Mouse (Mus musculus): ENCODE data around the gene Commd1. TPM values are rescaled to one million over a fixed set of nuclear protein-coding genes. Genes with fewer than 3 reads are reported as not detected.

The Commd1 gene
- total and polyA plus RNA-seq, 3 experiments: 102 to 113 TPM; not detected in 1

DNA sequence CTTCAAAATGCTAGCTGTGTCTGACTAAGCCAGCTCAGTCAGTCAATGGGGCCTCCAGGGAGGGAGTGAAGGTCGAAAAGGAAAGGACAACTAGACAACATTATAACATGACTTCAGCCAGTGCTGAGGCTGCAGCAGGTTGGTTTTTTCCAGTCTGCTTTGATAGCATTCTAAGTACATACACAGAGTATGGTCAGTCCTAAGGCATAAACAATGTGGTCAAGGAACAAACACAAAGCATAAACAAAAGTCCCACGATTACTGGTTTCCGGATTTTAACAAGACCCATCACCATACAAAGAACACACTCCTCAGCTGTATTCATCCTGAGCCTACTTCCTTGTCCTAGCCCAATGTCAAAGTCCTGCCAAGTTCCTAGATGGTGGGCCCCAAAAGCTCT lies 3.3 kb upstream of the Commd1 start:
- H3K79me2 ChIP-seq (ENCODE audit: control insufficient read depth, insufficient read depth, low read length, poor library complexity): peaks cover 11% of the 10 kb centered on the region
- peaks cover 0 to 16% of the 10 kb centered on the region in 2 experiments; a peak in 2 of 4 replicates for H3K36me3 ChIP-seq (ENCODE audit: control insufficient read depth in 1 of 2, insufficient read depth in 2 of 2, low read length in 2 of 2)
- no peaks in the 10 kb centered on the region for H3K9me3 ChIP-seq (replicated peaks; ENCODE audit: insufficient read depth, low read length)
- DNase-seq (ENCODE audit: low read depth, low spot score): no peak
- no peak overlapping the region for H3K4me3 ChIP-seq (ENCODE audit: control insufficient read depth in 1 of 2, insufficient read depth in 1 of 2, low read depth in 2 of 2, low read length in 2 of 2)
- no peak overlapping the region for H3K9ac ChIP-seq (ENCODE audit: control insufficient read depth, low read depth, low read length, poor library complexity, severe bottlenecking)
- H3K27ac ChIP-seq (ENCODE audit: control insufficient read depth, low read depth, low read length): no peak overlapping the region
- no peaks in the 10 kb centered on the region for H3K27me3 ChIP-seq (ENCODE audit: control insufficient read depth in 1 of 2, insufficient read depth in 2 of 2, low read length in 2 of 2)
- no peak for TF ChIP-seq ZNF384 (IDR thresholded peaks at IDR 0.05; ENCODE audit: low read depth, low read length)
- no peak for TF ChIP-seq MXI1 (IDR thresholded peaks at IDR 0.05; ENCODE audit: low read depth, low read length)
- no peak for TF ChIP-seq CHD2 (IDR thresholded peaks at IDR 0.05; ENCODE audit: low read length)
- TF ChIP-seq TCF12 (IDR thresholded peaks at IDR 0.05; ENCODE audit: low read depth, low read length): no peak
- TF ChIP-seq RCOR1 (IDR thresholded peaks at IDR 0.05; ENCODE audit: low read depth, low read length): no peak
- no peak for TF ChIP-seq MYB (IDR thresholded peaks at IDR 0.05; ENCODE audit: low read depth, low read length)
- TF ChIP-seq ZKSCAN1 (IDR thresholded peaks at IDR 0.05; ENCODE audit: low read depth, low read length): no peak
- no peak for TF ChIP-seq ZMIZ1 (IDR thresholded peaks at IDR 0.05; ENCODE audit: low read depth, low read length)
- TF ChIP-seq E2F4 (IDR thresholded peaks at IDR 0.05; ENCODE audit: borderline replicate concordance, low read depth, low read length): no peak
- TF ChIP-seq MYC (IDR thresholded peaks at IDR 0.05; ENCODE audit: low read depth, low read length): no peak
- no peak for TF ChIP-seq POLR2AphosphoS2 (IDR thresholded peaks at IDR 0.05; ENCODE audit: low read length)
- TF ChIP-seq NELFE (IDR thresholded peaks at IDR 0.05; ENCODE audit: low read depth, low read length): no peak
- no peak for TF ChIP-seq KAT2A (conservative IDR thresholded peaks at IDR 0.05; ENCODE audit: low read depth, low read length)
- TF ChIP-seq POLR2A (IDR thresholded peaks at IDR 0.05; ENCODE audit: control insufficient read depth in 1 of 2, insufficient read depth in 1 of 2, low read depth in 1 of 2, low read length in 2 of 2, poor library complexity in 1 of 2): no peak
- TF ChIP-seq GATA1 (IDR thresholded peaks at IDR 0.05; ENCODE audit: low read depth, low read length): no peak
- TF ChIP-seq BHLHE40 (IDR thresholded peaks at IDR 0.05; ENCODE audit: borderline replicate concordance, low read depth, low read length): no peak
- no peak for TF ChIP-seq POLR2AphosphoS5 (IDR thresholded peaks at IDR 0.05; ENCODE audit: borderline replicate concordance, low read depth, low read length)
- no peak for TF ChIP-seq CTCF (IDR thresholded peaks at IDR 0.05 in 2 of 3, conservative IDR thresholded peaks at IDR 0.05 in 1 of 3; ENCODE audit: control insufficient read depth in 1 of 3, insufficient read depth in 1 of 3, low read depth in 2 of 3, low read length in 3 of 3, poor library complexity in 1 of 3, severe bottlenecking in 1 of 3)
- TF ChIP-seq ELF1 (IDR thresholded peaks at IDR 0.05; ENCODE audit: low read depth, low read length): no peak
- H3K4me1 ChIP-seq (ENCODE audit: control insufficient read depth in 1 of 2, insufficient read depth in 2 of 2, low read length in 2 of 2): peaks cover 4 to 7% of the 10 kb centered on the region in 2 experiments; a peak in 3 of 4 replicates

DNA sequence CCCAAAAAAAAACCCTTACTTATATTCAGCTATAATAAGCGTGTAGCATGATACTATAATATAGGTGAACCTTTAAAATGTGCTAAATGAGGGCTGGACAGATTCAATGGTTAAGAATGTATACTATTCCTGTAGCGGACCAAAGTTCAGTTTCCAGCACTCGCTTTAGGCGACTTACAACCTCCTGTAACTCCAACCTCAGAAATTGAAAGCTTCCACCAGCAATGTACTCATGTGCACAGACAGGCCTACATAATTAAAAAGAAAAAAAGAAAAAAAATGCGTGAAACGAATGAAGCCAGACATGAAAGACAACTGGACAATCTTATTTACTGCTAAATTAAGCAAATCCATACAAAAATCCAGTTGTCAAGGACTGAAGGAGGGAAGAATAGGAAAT lies 664 bp upstream of the Commd1 start:
- Histone ChIP-seq H3K9ac (ENCODE audit: control insufficient read depth, low read depth, low read length, poor library complexity, severe bottlenecking) (peak overlapping the region; percentile 73), H3K9me3 (replicated peaks; ENCODE audit: insufficient read depth, low read length) (no peaks in the 10 kb centered on the region), H3K79me2 (ENCODE audit: control insufficient read depth, insufficient read depth, low read length, poor library complexity) (peaks cover 27% of the 10 kb centered on the region), H3K4me3 (ENCODE audit: control insufficient read depth in 1 of 2, insufficient read depth in 1 of 2, low read depth in 2 of 2, low read length in 2 of 2) (peak overlapping the region; percentile 60 to 62), H3K27me3 (ENCODE audit: control insufficient read depth in 1 of 2, insufficient read depth in 2 of 2, low read length in 2 of 2) (no peaks in the 10 kb centered on the region), H3K36me3 (ENCODE audit: control insufficient read depth in 1 of 2, insufficient read depth in 2 of 2, low read length in 2 of 2) (peaks cover 0 to 30% of the 10 kb centered on the region in 2 experiments; a peak in 2 of 4 replicates), H3K4me1 (ENCODE audit: control insufficient read depth in 1 of 2, insufficient read depth in 2 of 2, low read length in 2 of 2) (peaks cover 9 to 14% of the 10 kb centered on the region in 2 experiments; a peak in 3 of 4 replicates), H3K27ac (ENCODE audit: control insufficient read depth, low read depth, low read length) (peak overlapping the region; percentile 82)
- DNase-seq (ENCODE audit: low read depth, low spot score): peak; percentile 69
- TF ChIP-seq KAT2A (conservative IDR thresholded peaks at IDR 0.05; ENCODE audit: low read depth, low read length): no peak
- peak; percentile 2; the same call in 1 of the 2 replicates for TF ChIP-seq E2F4 (IDR thresholded peaks at IDR 0.05; ENCODE audit: borderline replicate concordance, low read depth, low read length)
